Mouse (Mus musculus): ENCODE measurements around the gene Pik3r5.

- TF ChIP-seq POLR2A (IDR thresholded peaks at IDR 0.05; ENCODE audit: low read depth, low read length) (no peak), CTCF (IDR thresholded peaks at IDR 0.05; ENCODE audit: extremely low read depth, insufficient read depth, insufficient read length, insufficient replicate concordance) (no peak)
Observed at GRCm38 (mm10) chr11:68507246-68507645, 75.3 kb downstream of the Pik3r5 start.
